Mouse (Mus musculus) adrenal gland (tissue): ENCODE measurements at regions not wholly inside any gene's neighbourhood (a gene's known extent, or its start where the extent isn't known, plus 50 kb on each side); places are given as distances from the start of the nearest gene placed in this dataset.

Experiments used
- intact Hi-C: fragments of 180-260 bp; cut with DNase I; formaldehyde crosslinking; loops from one replicate; pipeline ENCODE4 v1.15.1; 2025

GRCm38 (mm10) chr15:51635129-51635920 lies 2249.4 kb upstream of the Gm7489 start:
- intact Hi-C loops = no loop called here

GRCm38 (mm10) chr15:51637570-51637969 lies 2247.1 kb upstream of the Gm7489 start:
- intact Hi-C loops = no loop called here

GRCm38 (mm10) chr15:51643772-51644311 lies 2240.9 kb upstream of the Gm7489 start:
- intact Hi-C loops = no loop called here

- intact Hi-C loops = no loop called here
These were observed 2238.4 kb upstream of the Gm7489 start for GRCm38 (mm10) chr15:51646304-51646703.

DNA sequence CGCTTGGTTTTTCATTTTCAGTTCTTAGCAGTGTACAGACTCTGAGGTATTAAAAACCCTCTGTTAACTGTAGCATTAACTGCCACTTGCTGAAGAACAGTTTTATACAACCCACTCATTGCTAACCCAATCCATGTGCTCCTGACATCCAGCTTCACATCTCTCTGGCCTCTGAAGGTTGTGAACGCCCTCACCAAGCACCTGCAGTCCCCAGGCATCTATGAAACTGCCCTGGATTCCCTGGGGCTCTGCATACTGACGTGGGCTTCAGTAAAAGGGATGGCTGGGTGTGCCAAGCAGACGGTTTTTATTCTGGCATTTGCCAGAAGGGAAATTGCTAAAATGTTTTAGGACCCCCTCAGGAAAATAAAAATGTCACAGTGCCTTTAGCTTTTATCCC lies 2232.2 kb upstream of the Gm7489 start:
- intact Hi-C loops = no loop called here

- intact Hi-C loops = no loop called here
These were observed 2227.1 kb upstream of the Gm7489 start for GRCm38 (mm10) chr15:51657621-51658020.

DNA sequence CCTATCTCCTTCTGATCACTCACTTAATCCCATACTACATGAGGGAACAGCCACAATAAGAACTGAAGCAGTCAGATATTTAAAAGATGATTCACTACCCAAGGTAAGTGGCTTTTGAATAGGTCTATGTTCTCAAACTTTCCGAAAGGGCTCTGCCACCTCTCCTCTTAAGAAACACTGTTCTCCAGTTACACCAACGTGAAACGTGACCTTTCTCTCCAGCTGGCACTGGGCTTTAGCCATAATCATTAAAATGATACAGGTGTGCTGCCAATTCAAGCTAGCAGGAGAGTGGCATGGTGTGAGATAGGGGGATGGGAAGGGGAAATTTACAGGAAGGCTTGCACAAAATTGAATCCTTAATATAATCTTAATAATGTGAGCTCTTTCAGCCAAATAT lies 2216.4 kb upstream of the Gm7489 start:
- intact Hi-C loops = no loop called here

- intact Hi-C loops = no loop called here
These were observed 2212.9 kb upstream of the Gm7489 start for GRCm38 (mm10) chr15:51671667-51672372.

- intact Hi-C loops = no loop called here
These were observed 2211.2 kb upstream of the Gm7489 start for GRCm38 (mm10) chr15:51673483-51673882.

GRCm38 (mm10) chr15:51675291-51675690 lies 2209.4 kb upstream of the Gm7489 start:
- intact Hi-C loops = no loop called here

- intact Hi-C loops = no loop called here
These were observed 2208.0 kb upstream of the Gm7489 start for GRCm38 (mm10) chr15:51676694-51677093.

DNA sequence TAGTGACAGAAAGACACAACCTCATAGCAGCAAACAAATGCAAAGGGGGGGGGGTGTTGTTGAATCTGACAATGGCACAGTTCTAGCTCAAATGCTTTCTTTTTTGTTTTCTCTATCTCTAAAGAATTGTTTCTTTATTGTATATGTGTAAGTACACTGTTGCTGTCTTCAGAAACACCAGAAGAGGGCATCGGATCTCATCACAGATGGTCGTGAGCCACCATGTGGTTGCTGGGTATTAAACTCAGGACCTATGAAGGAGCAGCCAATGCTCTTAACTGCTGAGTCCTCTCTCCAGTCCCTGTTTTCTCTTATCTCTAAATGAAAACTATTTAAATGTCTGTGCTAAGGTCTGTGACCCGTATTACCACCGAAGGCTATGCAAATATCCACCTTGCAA lies 2207.4 kb upstream of the Gm7489 start:
- intact Hi-C loops = no loop called here

GRCm38 (mm10) chr15:51679186-51679902 lies 2205.4 kb upstream of the Gm7489 start:
- intact Hi-C loops = no loop called here

DNA sequence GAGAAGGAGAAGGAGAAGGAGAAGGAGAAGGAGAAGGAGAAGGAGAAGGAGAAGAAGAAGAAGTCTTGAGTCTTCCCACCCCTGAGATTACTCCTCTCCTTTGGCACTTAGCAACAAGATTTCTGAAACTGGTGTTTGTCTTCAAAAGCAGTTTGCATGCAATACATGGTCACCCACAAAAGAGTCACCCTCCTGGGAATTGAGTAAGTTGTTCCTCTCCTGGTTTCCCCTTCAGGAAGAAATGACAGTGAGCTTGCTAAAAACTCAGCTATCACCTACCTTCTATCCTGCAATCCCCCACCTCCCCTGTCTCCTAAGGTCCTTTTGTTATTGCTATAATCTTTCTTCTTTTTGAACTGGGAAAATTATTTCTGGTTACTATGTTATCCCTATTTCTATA lies 2204.2 kb upstream of the Gm7489 start:
- intact Hi-C loops = no loop called here

- intact Hi-C loops = no loop called here
These were observed 2203.5 kb upstream of the Gm7489 start for GRCm38 (mm10) chr15:51681191-51681590.

- intact Hi-C loops = no loop called here
These were observed 2202.4 kb upstream of the Gm7489 start for GRCm38 (mm10) chr15:51682331-51682730.

GRCm38 (mm10) chr15:51687007-51687540 lies 2197.6 kb upstream of the Gm7489 start:
- intact Hi-C loops = no loop called here

GRCm38 (mm10) chr15:51689498-51689897 lies 2195.2 kb upstream of the Gm7489 start:
- intact Hi-C loops = no loop called here

DNA sequence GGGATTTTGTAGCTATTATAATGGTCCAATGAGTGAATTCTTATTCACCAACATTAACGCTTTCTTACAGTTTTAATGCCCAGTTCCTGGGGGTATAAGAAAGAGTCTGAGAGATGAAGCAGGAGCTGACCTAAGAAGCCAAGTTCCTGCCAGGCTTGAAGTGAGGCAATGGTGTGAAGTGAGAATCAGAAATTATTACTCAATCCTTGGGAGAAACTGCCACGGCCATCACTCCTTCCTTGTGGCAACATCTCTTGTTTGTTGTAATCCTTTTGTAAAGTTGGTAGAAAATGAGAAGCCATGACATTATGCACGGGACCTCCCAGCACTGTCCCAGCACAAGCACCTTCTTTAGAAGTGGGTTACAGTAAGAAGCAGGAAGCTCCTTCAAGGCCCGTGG lies 2192.0 kb upstream of the Gm7489 start:
- intact Hi-C loops = loop anchor here (10.0 kb wide), 1 partner anchor 472 kb away; no protein-coding TSS in a partner anchor

- intact Hi-C loops = loop anchor here (2.0 to 10.0 kb wide), 3 partner anchors 146 to 468 kb away; no protein-coding TSS in a partner anchor
These were observed 2188.2 kb upstream of the Gm7489 start for GRCm38 (mm10) chr15:51696344-51697016.

DNA sequence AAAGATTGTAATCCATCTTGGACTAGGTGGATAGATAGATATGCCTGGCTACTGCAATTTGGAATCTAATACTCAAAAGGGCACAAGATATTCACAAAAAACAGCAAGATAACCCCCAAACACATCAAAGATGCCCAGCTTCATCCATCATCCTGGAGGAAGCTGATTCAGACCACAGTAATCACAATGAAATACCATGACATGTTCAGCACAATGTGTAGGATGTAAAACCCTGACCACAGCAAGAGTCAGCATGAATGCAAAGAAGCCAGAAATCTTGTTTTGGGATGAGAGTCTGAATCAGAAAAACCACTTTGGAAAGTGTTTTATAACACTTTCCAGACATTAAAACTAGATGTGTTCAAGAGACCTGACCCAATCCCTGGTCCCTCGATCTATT lies 2180.5 kb upstream of the Gm7489 start:
- intact Hi-C loops = no loop called here
